18 mouse cellular contexts compared by ENCODE assay signal in genomic region chr16:4395687-4396341, GRCm38 (mm10). TPM values are rescaled to one million over a fixed set of nuclear protein-coding genes. Genes with fewer than 3 reads are reported as not detected.
DNase-seq lines count a peak whose midpoint lies in the region; ATAC-seq and TF ChIP-seq lines count a peak whose summit lies in the region.
"Had no signal": no experiment of that assay in that cellular context is flagged by ENCODE, and none has a peak within 500 bp of the region (broad histone marks: within the 10 kb centered on the region; RNA-seq: fewer than 3 reads in every experiment).

No protein-coding gene starts in this region.

- TF ChIP-seq CTCF in lung, adult 2 months (IDR thresholded peaks at IDR 0.05; ENCODE audit: insufficient read depth, low read length), result no peak
- no peak for TF ChIP-seq CTCF in cortical plate, adult 2 months (IDR thresholded peaks at IDR 0.05; ENCODE audit: extremely low read depth, insufficient read depth, low read length)

- no peak for ATAC-seq in heart, embryonic 15.5 days (replicated peaks; ENCODE audit: insufficient number of reproducible peaks, insufficient read depth, low FRiP score, low read depth)
- no peak for ATAC-seq in megakaryocyte progenitor cell, adult 5-6 weeks (replicated peaks; ENCODE audit: poor library complexity)
- ATAC-seq: intestine, postnatal 0 days; liver, postnatal 0 days; midbrain, embryonic 16.5 days had no signal

- H3K4me1 ChIP-seq in heart, embryonic 15.5 days (replicated peaks), result peaks cover 18% of the 10 kb centered on the region
- peaks cover 12% of the 10 kb centered on the region for H3K4me1 ChIP-seq in lung, adult 2 months (ENCODE audit: control insufficient read depth, insufficient read depth, low read length)
- H3K4me1 ChIP-seq in cortical plate, adult 2 months (ENCODE audit: control insufficient read depth, insufficient read depth, low read length), result peaks cover 23% of the 10 kb centered on the region
- H3K4me1 ChIP-seq: limb, embryonic 15.5 days had no signal

- no peak overlapping the region for H3K9ac ChIP-seq in heart, embryonic 15.5 days
- H3K9ac ChIP-seq: embryonic facial prominence, embryonic 15.5 days; limb, embryonic 15.5 days; liver, postnatal 0 days had no signal

- H3K36me3 ChIP-seq in heart, embryonic 15.5 days, result no peaks in the 10 kb centered on the region
- H3K36me3 ChIP-seq: embryonic facial prominence, embryonic 15.5 days; heart, embryonic 10.5 days; limb, embryonic 15.5 days had no signal

- H3K4me3 ChIP-seq in heart, embryonic 15.5 days, result no peak overlapping the region
- H3K4me3 ChIP-seq in lung, adult 2 months (replicated peaks; ENCODE audit: extremely low read depth, low read depth, low read length), result no peak overlapping the region
- no peak overlapping the region for H3K4me3 ChIP-seq in cortical plate, adult 2 months (ENCODE audit: insufficient read depth, low read length)
- H3K4me3 ChIP-seq: embryonic facial prominence, embryonic 15.5 days; heart, embryonic 10.5 days; limb, embryonic 15.5 days had no signal

- no peak overlapping the region for H3K4me2 ChIP-seq in heart, embryonic 15.5 days
- H3K4me2 ChIP-seq: embryonic facial prominence, embryonic 15.5 days; limb, embryonic 15.5 days had no signal

- H3K9me3 ChIP-seq in heart, embryonic 15.5 days (replicated peaks), result no peaks in the 10 kb centered on the region
- H3K9me3 ChIP-seq: embryonic facial prominence, embryonic 15.5 days; heart, embryonic 10.5 days; limb, embryonic 15.5 days had no signal

- peak overlapping the region; percentile 3; the same call in 1 of the 2 replicates for H3K27ac ChIP-seq in heart, embryonic 15.5 days
- peak overlapping the region; percentile 43; the same call in 1 of the 2 replicates for H3K27ac ChIP-seq in cortical plate, adult 2 months (ENCODE audit: insufficient read depth, low read length)
- H3K27ac ChIP-seq: embryonic facial prominence, embryonic 15.5 days; heart, embryonic 10.5 days; limb, embryonic 15.5 days had no signal

- no peak for TF ChIP-seq POLR2A in lung, adult 2 months (IDR thresholded peaks at IDR 0.05; ENCODE audit: borderline replicate concordance, extremely low read depth, low read depth, low read length)
- no peak for TF ChIP-seq POLR2A in cortical plate, adult 2 months (IDR thresholded peaks at IDR 0.05; ENCODE audit: extremely low read depth, insufficient read depth, low read length)

- no peaks in the 10 kb centered on the region for H3K27me3 ChIP-seq in heart, embryonic 15.5 days
- H3K27me3 ChIP-seq: embryonic facial prominence, embryonic 15.5 days; limb, embryonic 15.5 days had no signal

- DNase-seq in heart, adult 18-20 months, result no peak
- peak; percentile 44 for DNase-seq in lung, postnatal 10 days
- DNase-seq in lung, adult 2 months, result no peak
- peak; percentile 53 for DNase-seq in telencephalon, adult 2 months (ENCODE audit: low read depth, low spot score)
- DNase-seq: adrenal gland, adult 8-10 months; cerebellum, adult 11-12 months; cerebellum, postnatal 25 days; gastrocnemius, postnatal 10 days; liver, postnatal 0 days; right cerebral cortex, postnatal 25 days had no signal

- 50% methylated on average over 10 of the region's 10 CpGs for WGBS in heart, embryonic 15.5 days
- WGBS in lung, adult 2 months, result 55% methylated on average over 10 of the region's 10 CpGs

RNA-seq across cellular contexts. Expression of gene Adcy9, which starts 24.5 kb away (rescaled TPM):
- 1.1 and 1.5 TPM in 2 replicates for polyA plus RNA-seq in heart, embryonic 15.5 days (2015; fragmentation: Nextera tagmentation; extraction: Ambion mirVana)
- 10 to 100 TPM; 21.8 to 22.3 TPM for total RNA-seq in heart, adult 18-20 months (2021)
- 19.8 and 20.8 TPM in 2 replicates for polyA plus RNA-seq in lung, adult 2 months (2012; rRNA removed)
- polyA plus RNA-seq in cortical plate, adult 2 months (2012; rRNA removed), result 29.7 and 33.1 TPM in 2 replicates
- total RNA-seq in megakaryocyte progenitor cell, adult 5-6 weeks (2015), result 1.1 and 2.7 TPM in 2 replicates
- total RNA-seq in megakaryocyte progenitor cell, adult 5-6 weeks (2017), result 3.7 and 4.7 TPM in 2 replicates

Comparison
In these comparisons a context has a peak if more than half of its experiments do, and no peak if none do; other contexts are left out.
1. DNase-seq: peak in lung, postnatal 10 days (single experiment) and telencephalon, adult 2 months (single experiment); none in heart, adult 18-20 months (0 of 2) and lung, adult 2 months (single experiment).